Mouse (Mus musculus) left cerebral cortex, adult 6 months (tissue): ENCODE data around the gene Cdc42se1. TPM values are rescaled to one million over a fixed set of nuclear protein-coding genes. Genes with fewer than 3 reads are reported as not detected.

Experiments used
- long read RNA-seq, 2 experiments: library from polyadenylated mRNA; unstranded; transcript quantifications; one replicate each; pipeline ENCODE4 v2.0.0; 2019 to 2020
- polyA plus RNA-seq: library from polyadenylated mRNA; unstranded; fragments of <200 nt; fragmentation: Nextera tagmentation; gene quantifications from 2 replicates; pipeline ENCODE4 v1.2.3, GENCODE M21; 2021

The Cdc42se1 gene
- polyA plus RNA-seq, result 58.2 and 71.3 TPM in 2 replicates
- long read RNA-seq, experiment 1, transcript Cdc42se1-201 (5 exons, 2,805 nt), result major isoform, 264 of 308 reads
- long read RNA-seq, experiment 1, partial matches to known transcripts, result 13 of 308 reads
- long read RNA-seq, experiment 1, other reads (novel, unspliced or antisense), result 29 of 308 reads
- long read RNA-seq, experiment 2, transcript Cdc42se1-201 (5 exons, 2,805 nt), result major isoform, 21 of 47 reads
- long read RNA-seq, experiment 2, partial matches to known transcripts, result 3 of 47 reads
- long read RNA-seq, experiment 2, other reads (novel, unspliced or antisense), result 23 of 47 reads

GRCm38 (mm10) chr3:95228148-95228893 lies at the start of gene Cdc42se1:
TSS of gene Cdc42se1 (plus strand) at chr3:95228732.

GRCm38 (mm10) chr3:95217255-95218134 lies 11.0 kb upstream of the Cdc42se1 start, which contains the start of gene Gabpb2:
TSS of gene Gabpb2 (minus strand) at chr3:95217916.

GRCm38 (mm10) chr3:95231298-95232221 lies 3.0 kb downstream of the Cdc42se1 start, which contains the start of gene Mllt11:
TSS of gene Mllt11 (minus strand) at chr3:95232171.

GRCm38 (mm10) chr3:95241498-95241897 lies 13.0 kb downstream of the Cdc42se1 start, which contains the start of gene Gm128:
TSS of gene Gm128 (minus strand) at chr3:95241598.

GRCm38 (mm10) chr3:95250783-95251424 lies 22.4 kb downstream of the Cdc42se1 start, which contains the start of gene Bnipl:
TSS of gene Bnipl (minus strand) at chr3:95251193.

GRCm38 (mm10) chr3:95281216-95282126 lies 52.9 kb downstream of the Cdc42se1 start, which contains the start of the genes Mindy1 and Prune1:
TSS of gene Mindy1 (plus strand) at chr3:95281345.
TSS of gene Prune1 (minus strand) at chr3:95282076.

Other genes starting within 250 kb of the Cdc42se1 start
- 4.1 and 7.6 TPM in 2 replicates for gene Zfp687, start 213.3 kb upstream of the Cdc42se1 start, polyA plus RNA-seq
- 194 and 247 TPM in 2 replicates for gene Psmd4, start 186.1 kb upstream of the Cdc42se1 start, polyA plus RNA-seq
- gene Pip5k1a, start 121.8 kb upstream of the Cdc42se1 start, polyA plus RNA-seq, result 7.9 and 12.4 TPM in 2 replicates
- 42.8 and 51.5 TPM in 2 replicates for gene Vps72, start 117.7 kb upstream of the Cdc42se1 start, polyA plus RNA-seq
- 0.14 and 0.18 TPM in 2 replicates for gene Tmod4, start 104.3 kb upstream of the Cdc42se1 start, polyA plus RNA-seq
- 63.0 and 67.8 TPM in 2 replicates for gene Scnm1, start 94.7 kb upstream of the Cdc42se1 start, polyA plus RNA-seq
- 11.0 and 11.8 TPM in 2 replicates for gene Lysmd1, start 94.6 kb upstream of the Cdc42se1 start, polyA plus RNA-seq
- 2.5 and 3.2 TPM in 2 replicates for gene Tnfaip8l2, start 86.4 kb upstream of the Cdc42se1 start, polyA plus RNA-seq
- gene Sema6c, start 68.3 kb upstream of the Cdc42se1 start, polyA plus RNA-seq, result 1.2 and 5.5 TPM in 2 replicates
- gene Gabpb2, start 10.8 kb upstream of the Cdc42se1 start, polyA plus RNA-seq, result 0.60 TPM in 2 replicates
- 282 and 287 TPM in 2 replicates for gene Mllt11, start 3.4 kb downstream of the Cdc42se1 start, polyA plus RNA-seq
- gene Gm128, start 12.9 kb downstream of the Cdc42se1 start, polyA plus RNA-seq, result 0.13 and 0.21 TPM in 2 replicates
- gene Bnipl, start 22.5 kb downstream of the Cdc42se1 start, polyA plus RNA-seq, result not detected in 2 replicates
- gene Mindy1, start 52.6 kb downstream of the Cdc42se1 start, polyA plus RNA-seq, result 16.3 and 19.4 TPM in 2 replicates
- gene Prune1, start 53.3 kb downstream of the Cdc42se1 start, polyA plus RNA-seq, result 13.7 and 17.6 TPM in 2 replicates
- gene Anxa9, start 78.4 kb downstream of the Cdc42se1 start, polyA plus RNA-seq, result 0.15 and 0.21 TPM in 2 replicates
- 37.2 and 43.9 TPM in 2 replicates for gene Cers2, start 86.1 kb downstream of the Cdc42se1 start, polyA plus RNA-seq
- gene Setdb1, start 128.5 kb downstream of the Cdc42se1 start, polyA plus RNA-seq, result 7.5 and 9.8 TPM in 2 replicates
- not detected in 2 replicates for gene 4930558C23Rik, start 174.1 kb downstream of the Cdc42se1 start, polyA plus RNA-seq
- 3.6 and 3.9 TPM in 2 replicates for gene Arnt, start 205.7 kb downstream of the Cdc42se1 start, polyA plus RNA-seq